Mouse (Mus musculus) kidney, embryonic 14.5 days (tissue): ENCODE data around the gene Dok1. TPM values are rescaled to one million over a fixed set of nuclear protein-coding genes. Genes with fewer than 3 reads are reported as not detected.

Experiments
- ATAC-seq: fragments of 200-750 bp; cut with Nextera tagmentation; 2 replicates; pipeline ENCODE4 v1.8.0; 2017; ENCODE audit warnings: moderate number of reproducible peaks, mild to moderate bottlenecking, moderate TSS enrichment, moderate library complexity; ENCODE audit not compliant: low FRiP score, low TSS enrichment
- H3K27ac ChIP-seq: fragments of 300-500 bp; sonication (generic); 2 replicates; pipeline ENCODE4 v1.5.1; 2014; ENCODE audit warnings: low read depth, mild to moderate bottlenecking, low read length, moderate library complexity, mixed read lengths
- H3K27me3 ChIP-seq: fragments of 300-500 bp; sonication (generic); 2 replicates; pipeline ENCODE4 v1.6.1; 2014; ENCODE audit warnings: mild to moderate bottlenecking, low read length; ENCODE audit not compliant: control insufficient read depth, insufficient read depth
- H3K36me3 ChIP-seq: fragments of 300-500 bp; sonication (generic); 2 replicates; pipeline ENCODE4 v1.6.1; 2014; ENCODE audit warnings: low read length, mixed read lengths; ENCODE audit not compliant: control insufficient read depth, insufficient read depth
- H3K4me1 ChIP-seq: fragments of 300-500 bp; sonication (generic); 2 replicates; pipeline ENCODE4 v1.6.1; 2014; ENCODE audit warnings: low read length, mixed read lengths; ENCODE audit not compliant: control insufficient read depth, insufficient read depth
- H3K4me2 ChIP-seq: fragments of 300-500 bp; sonication (generic); replicated peaks from 2 replicates; pipeline ENCODE4 v1.6.1; 2014; ENCODE audit warnings: low read depth, mild to moderate bottlenecking, low read length
- H3K4me3 ChIP-seq: fragments of 300-500 bp; sonication (generic); 2 replicates; pipeline ENCODE4 v1.5.1; 2014; ENCODE audit warnings: mild to moderate bottlenecking, low read length
- H3K9ac ChIP-seq: fragments of 300-500 bp; sonication (generic); 2 replicates; pipeline ENCODE4 v1.6.1; 2014; ENCODE audit warnings: low read depth, mild to moderate bottlenecking, low read length, moderate library complexity
- H3K9me3 ChIP-seq: fragments of 300-500 bp; sonication (generic); 2 replicates; pipeline ENCODE4 v1.6.1; 2016; ENCODE audit warnings: low read length; ENCODE audit not compliant: control insufficient read depth
- WGBS: fragments of 180-500 bp; shearing (Covaris S2); extraction: QIAGEN DNeasy Blood & Tissue Kit; methylation state at CpG from one replicate; pipeline ENCODE4 v1.1.7; 2014; 5-methylcytosine and 5-hydroxymethylcytosine counted together
- polyA plus RNA-seq: library from polyadenylated mRNA; unstranded; fragments of >200 nt; fragmentation: Nextera tagmentation; extraction: Ambion mirVana; gene quantifications from 2 replicates; pipeline ENCODE4 v1.2.1, GENCODE M21; 2014

Gene Dok1
- polyA plus RNA-seq, 1 experiment from 2014 or later: 8.8 TPM

DNA sequence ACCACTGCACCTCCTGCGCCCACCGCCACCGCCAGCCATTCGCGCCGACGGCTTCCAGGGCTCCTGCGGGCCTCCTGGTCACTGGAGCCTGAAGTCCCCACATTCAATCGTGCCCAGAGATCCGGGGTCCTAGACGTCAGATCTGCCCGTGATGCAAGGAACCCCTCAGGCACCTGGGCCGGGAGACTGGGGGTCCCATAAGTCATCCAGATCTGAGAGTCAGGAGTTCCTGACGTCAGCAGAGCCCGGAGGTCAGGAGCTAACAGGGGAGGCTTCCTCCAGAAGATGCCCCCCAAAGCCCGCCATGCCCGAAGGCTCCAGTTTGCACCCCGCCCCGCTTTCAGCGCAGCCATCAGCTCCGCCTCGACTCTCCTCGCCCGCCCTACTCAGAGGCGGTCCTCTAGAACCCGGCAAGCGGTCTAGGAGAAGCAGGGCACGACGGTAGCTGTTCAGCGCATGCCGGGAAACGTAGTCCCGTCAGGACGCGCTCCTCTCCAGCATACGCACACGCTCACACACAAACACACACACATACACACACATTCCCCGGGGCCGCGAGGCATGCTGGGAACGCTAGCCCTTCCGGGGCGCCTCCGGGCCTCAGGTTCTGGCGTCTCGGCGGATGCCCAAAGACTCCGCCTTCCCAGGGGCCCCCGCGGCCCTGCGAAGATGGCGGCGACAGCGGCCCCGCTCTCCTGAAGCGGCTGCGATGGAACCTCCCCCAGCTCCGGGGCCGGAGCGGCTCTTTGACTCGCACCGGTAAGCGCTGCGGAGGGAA lies 21.0 kb upstream of the Dok1 start, which contains the start of gene Aup1:
TSS of gene Aup1 (plus strand) at position 448 of the 778 bp plus-strand sequence.
- Histone ChIP-seq H3K27ac (peak within 1 kb of the TSS; percentile 79), H3K4me1 (peaks cover 20% of the 10 kb centered on the region), H3K4me2 (peak within 1 kb of the TSS; percentile 95), H3K36me3 (peaks cover 43% of the 10 kb centered on the region), H3K27me3 (no peaks in the 10 kb centered on the region), H3K4me3 (peak within 1 kb of the TSS; percentile 70), H3K9me3 (no peaks in the 10 kb centered on the region), H3K9ac (peak within 1 kb of the TSS; percentile 91)
- peak; percentile 96 for ATAC-seq
- 1% methylated on average over 50 of the region's 64 CpGs for WGBS

DNA sequence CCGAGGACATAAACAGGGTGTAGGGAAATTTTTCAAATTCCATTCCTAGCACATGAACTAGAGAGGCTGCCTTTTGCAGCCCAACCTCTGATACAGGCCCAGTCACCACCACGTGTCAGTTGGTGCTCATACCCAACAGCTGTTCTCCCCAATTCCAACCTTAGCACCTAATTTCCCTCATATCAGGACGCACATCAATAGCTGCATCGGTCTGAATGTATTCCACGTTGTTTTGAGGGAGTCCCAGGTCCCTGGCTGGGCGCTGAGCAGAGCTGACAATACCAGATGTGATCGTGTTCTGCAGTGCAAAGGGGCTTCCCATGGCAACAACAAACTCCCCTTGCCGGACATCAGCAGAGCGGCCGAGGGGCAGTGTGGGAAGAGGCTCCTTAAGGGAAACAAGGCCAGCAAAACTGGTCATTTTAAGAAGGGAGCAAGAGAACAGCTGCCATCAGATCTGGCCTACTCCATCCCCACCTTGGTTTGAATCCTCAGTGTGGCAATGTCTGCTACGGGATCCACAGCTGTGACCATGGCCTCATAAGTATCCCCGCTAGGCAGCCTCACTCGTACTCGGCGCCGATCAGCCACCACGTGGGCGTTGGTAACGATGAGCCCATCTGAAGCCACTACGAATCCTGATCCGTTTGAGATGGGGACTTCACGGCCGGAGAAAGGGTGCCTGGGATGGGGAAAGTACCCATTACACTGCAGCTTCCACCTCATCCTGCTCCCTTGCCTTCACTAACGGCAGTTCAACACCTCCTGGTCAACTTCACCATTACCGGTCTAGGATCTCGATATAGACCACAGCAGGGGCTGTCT lies 20.1 kb upstream of the Dok1 start:
- Histone ChIP-seq H3K9ac (peak overlapping the region; percentile 91), H3K4me3 (peak overlapping the region; percentile 70), H3K9me3 (no peaks in the 10 kb centered on the region), H3K36me3 (peaks cover 43% of the 10 kb centered on the region), H3K4me2 (peak overlapping the region; percentile 95), H3K27me3 (no peaks in the 10 kb centered on the region), H3K27ac (peak overlapping the region; percentile 79), H3K4me1 (peaks cover 20% of the 10 kb centered on the region)
- WGBS: 3% methylated on average over 26 of the region's 26 CpGs
- no peak; the same call in 1 of the 2 replicates for ATAC-seq

DNA sequence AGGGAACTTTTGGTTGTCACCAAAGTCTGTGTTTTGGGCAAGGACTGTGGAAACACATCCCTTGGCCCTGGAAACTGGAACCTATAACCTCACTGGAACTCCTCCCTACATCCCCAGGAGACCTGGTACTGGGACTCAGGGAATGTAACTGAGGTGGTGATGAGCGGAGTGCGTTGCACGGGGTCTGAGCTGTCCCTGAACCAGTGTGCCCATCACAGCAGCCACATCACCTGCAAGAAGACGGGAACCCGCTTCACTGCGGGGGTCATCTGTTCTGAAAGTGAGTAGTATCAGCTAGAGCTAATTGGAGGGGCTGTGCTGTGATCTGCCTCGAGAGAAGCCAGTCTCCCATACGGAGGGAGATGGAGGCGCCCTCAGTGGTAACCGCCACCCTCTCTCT lies 16.1 kb upstream of the Dok1 start:
- no peak overlapping the region for H3K27ac ChIP-seq
- no peak for ATAC-seq
- H3K9me3 ChIP-seq: no peaks in the 10 kb centered on the region
- WGBS: 74% methylated on average over 10 of the region's 10 CpGs
- H3K36me3 ChIP-seq: peaks cover 25% of the 10 kb centered on the region
- no peak overlapping the region for H3K4me3 ChIP-seq
- no peak overlapping the region for H3K4me2 ChIP-seq
- peaks cover 11% of the 10 kb centered on the region for H3K4me1 ChIP-seq
- no peaks in the 10 kb centered on the region for H3K27me3 ChIP-seq
- no peak overlapping the region for H3K9ac ChIP-seq

DNA sequence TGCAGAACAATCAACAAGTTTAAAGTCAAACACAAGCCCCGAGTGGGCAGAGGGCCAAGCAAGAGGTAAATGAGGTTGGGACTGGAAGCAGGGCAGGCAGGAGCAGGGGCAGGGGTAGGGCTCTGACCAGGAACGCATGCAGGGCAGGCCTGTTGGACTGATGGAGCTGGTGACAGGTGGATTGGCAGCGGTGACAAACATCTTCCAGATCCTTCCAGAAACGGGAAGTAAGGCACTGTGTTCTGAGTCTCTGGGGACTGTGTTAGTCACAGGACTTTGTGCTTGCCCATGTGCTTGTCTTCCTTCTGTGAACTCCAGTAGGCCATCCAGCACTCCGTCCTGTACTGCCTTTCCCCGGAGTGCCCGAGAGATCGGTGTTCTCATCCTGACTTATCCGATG lies 11.5 kb upstream of the Dok1 start:
- no peak overlapping the region for H3K9ac ChIP-seq
- H3K4me3 ChIP-seq: no peak overlapping the region
- H3K27ac ChIP-seq: no peak overlapping the region
- peaks cover 4% of the 10 kb centered on the region; the same call in 1 of the 2 replicates for H3K36me3 ChIP-seq
- no peaks in the 10 kb centered on the region for H3K9me3 ChIP-seq
- no peak overlapping the region for H3K4me2 ChIP-seq
- no peak for ATAC-seq
- no peaks in the 10 kb centered on the region for H3K4me1 ChIP-seq
- H3K27me3 ChIP-seq: no peaks in the 10 kb centered on the region
- WGBS: 70% methylated on average over 9 of the region's 9 CpGs

DNA sequence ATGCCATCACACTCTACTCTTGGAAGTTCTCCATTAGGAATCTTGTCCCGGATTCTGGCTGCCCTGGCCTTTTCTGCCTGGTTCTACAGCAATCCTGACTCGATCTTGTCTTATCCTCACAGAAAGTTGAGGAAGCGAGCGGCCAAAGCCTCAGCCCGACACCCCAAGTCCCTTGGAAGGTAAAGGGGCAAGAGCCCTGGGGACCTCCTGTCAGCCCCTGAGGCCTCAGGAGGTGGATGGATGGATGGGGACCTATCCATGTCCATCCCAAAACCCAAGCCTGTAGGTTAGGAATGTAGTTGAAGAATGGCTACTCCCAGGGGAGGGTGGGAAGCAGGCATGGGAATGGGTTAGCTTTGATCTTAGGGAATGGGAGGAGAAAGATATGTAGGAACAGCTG lies 10.7 kb upstream of the Dok1 start:
- no peak overlapping the region for H3K4me3 ChIP-seq
- 0 out of 2 replicates have a peak, but pooled peaks cover 4% of the 10 kb centered on the region for H3K36me3 ChIP-seq
- H3K4me1 ChIP-seq: 0 out of 2 replicates have a peak, but pooled peaks cover under 1% of the 10 kb centered on the region
- H3K9ac ChIP-seq: no peak overlapping the region
- no peaks in the 10 kb centered on the region for H3K9me3 ChIP-seq
- WGBS: 88% methylated on average over 5 of the region's 5 CpGs
- H3K27me3 ChIP-seq: no peaks in the 10 kb centered on the region
- H3K27ac ChIP-seq: no peak overlapping the region
- no peak overlapping the region for H3K4me2 ChIP-seq
- no peak for ATAC-seq

DNA sequence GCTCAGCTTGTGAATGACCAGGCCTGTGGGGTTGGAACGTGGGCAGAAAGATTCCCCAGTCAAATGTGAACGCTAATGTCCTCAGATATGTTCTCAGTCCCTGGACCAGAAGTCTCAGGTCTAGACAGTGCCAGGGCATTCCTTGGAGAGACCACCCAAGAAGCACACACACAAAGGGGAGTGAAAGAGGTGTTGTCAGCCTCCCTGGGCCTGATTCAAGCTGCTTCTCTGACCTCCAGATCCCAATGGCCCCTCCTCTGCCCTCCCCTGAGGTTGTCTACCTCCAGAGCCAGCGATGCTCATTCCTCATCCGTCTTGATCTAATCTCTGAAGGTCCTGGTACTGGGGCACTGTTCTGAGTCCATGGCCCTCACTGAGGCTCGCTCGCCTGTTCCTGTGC lies 10.3 kb upstream of the Dok1 start:
- no peaks in the 10 kb centered on the region for H3K9me3 ChIP-seq
- H3K4me2 ChIP-seq: no peak overlapping the region
- H3K4me1 ChIP-seq: peaks cover 5% of the 10 kb centered on the region; the same call in 1 of the 2 replicates
- H3K36me3 ChIP-seq: 0 out of 2 replicates have a peak, but pooled peaks cover 4% of the 10 kb centered on the region
- H3K4me3 ChIP-seq: no peak overlapping the region
- 55% methylated on average over 6 of the region's 6 CpGs for WGBS
- no peak overlapping the region for H3K27ac ChIP-seq
- no peak for ATAC-seq
- no peaks in the 10 kb centered on the region for H3K27me3 ChIP-seq
- no peak overlapping the region for H3K9ac ChIP-seq

DNA sequence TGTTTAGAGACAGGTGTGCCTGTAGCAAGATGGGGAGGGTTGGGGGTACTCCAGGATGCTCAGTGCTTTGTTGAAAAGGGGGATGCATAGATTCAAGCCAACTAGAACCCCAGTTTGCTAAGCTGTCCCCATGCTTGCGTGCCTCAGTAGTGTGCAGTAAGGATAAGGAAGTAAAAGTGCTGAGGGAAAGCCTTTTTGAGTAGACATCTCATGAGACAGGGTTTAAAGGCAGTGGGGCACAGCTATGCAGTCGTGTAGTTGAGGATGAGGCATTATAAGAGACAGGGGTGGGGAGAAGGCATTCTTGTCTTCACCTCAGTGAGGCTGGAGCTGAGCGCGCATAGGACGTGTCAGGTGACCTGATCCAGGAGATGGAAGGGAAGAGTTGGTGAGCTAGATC lies 7.3 kb upstream of the Dok1 start:
- Histone ChIP-seq H3K27ac (no peak overlapping the region), H3K4me3 (no peak overlapping the region), H3K27me3 (no peaks in the 10 kb centered on the region), H3K4me2 (no peak overlapping the region), H3K36me3 (0 out of 2 replicates have a peak, but pooled peaks cover 4% of the 10 kb centered on the region), H3K9ac (no peak overlapping the region), H3K4me1 (peaks cover 9% of the 10 kb centered on the region; the same call in 1 of the 2 replicates), H3K9me3 (no peaks in the 10 kb centered on the region)
- 80% methylated on average over 5 of the region's 5 CpGs for WGBS
- no peak for ATAC-seq

DNA sequence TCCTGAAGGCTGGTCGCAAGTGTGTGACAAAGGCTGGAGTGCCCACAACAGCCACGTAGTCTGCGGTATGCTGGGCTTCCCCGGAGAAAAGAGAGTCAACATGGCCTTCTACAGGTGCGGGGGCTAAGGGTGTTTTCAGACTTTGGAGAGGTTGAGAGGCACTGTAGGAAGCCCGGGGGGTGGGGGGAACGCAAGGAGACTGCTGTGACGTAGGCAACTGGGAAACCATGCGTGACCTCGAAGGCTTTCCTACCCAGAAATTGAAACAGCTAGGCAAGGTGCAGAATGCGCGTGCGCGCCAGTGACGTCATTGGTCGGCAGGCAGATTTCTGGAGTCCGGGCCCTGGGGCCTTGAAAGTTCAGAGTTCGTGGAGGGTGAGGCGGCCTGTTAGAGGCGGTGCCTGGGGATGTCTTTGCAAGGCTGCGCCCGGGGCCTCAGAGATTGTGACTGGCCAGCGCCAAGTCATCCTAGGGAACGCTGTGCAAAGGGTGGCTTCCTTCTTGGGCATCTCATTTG lies 5.3 kb upstream of the Dok1 start:
- peak overlapping the region; percentile 18; the same call in 1 of the 2 replicates for H3K4me3 ChIP-seq
- H3K4me1 ChIP-seq: peaks cover 14% of the 10 kb centered on the region; the same call in 1 of the 2 replicates
- no peaks in the 10 kb centered on the region for H3K27me3 ChIP-seq
- H3K36me3 ChIP-seq: 0 out of 2 replicates have a peak, but pooled peaks cover 4% of the 10 kb centered on the region
- 9% methylated on average over 24 of the region's 24 CpGs for WGBS
- peak; percentile 59 for ATAC-seq
- no peak overlapping the region for H3K27ac ChIP-seq
- peak overlapping the region; percentile 42 for H3K4me2 ChIP-seq
- H3K9me3 ChIP-seq: no peaks in the 10 kb centered on the region
- no peak overlapping the region for H3K9ac ChIP-seq
